Mouse (Mus musculus): Measurements from ENCODE around the gene Rapgef1. TPM values are rescaled to one million over a fixed set of nuclear protein-coding genes. Genes with fewer than 3 reads are reported as not detected.
A peak's percentile ranks its signal among the peaks of the same experiment; 100 is the strongest.

Rapgef1 gene
- polyA plus RNA-seq, 1 experiment from 2014 or later: 11.4 TPM

GRCm38 (mm10) chr2:29645071-29645628 is 25.6 kb downstream of the Rapgef1 start:
- no peak overlapping the region for H3K4me3 ChIP-seq (ENCODE audit: low read depth, low read length)
- no peaks in the 10 kb centered on the region for H3K27me3 ChIP-seq (replicated peaks; ENCODE audit: insufficient read depth, low read length)
- no peaks in the 10 kb centered on the region for H3K36me3 ChIP-seq (ENCODE audit: insufficient read depth, low read length)
- H3K9ac ChIP-seq (replicated peaks; ENCODE audit: low read depth): no peak overlapping the region
- H3K4me2 ChIP-seq (replicated peaks; ENCODE audit: low read depth, low read length): peak overlapping the region; percentile 35; the same call in 1 of the 2 replicates
- peaks cover 12% of the 10 kb centered on the region; the same call in 1 of the 2 replicates for H3K4me1 ChIP-seq (ENCODE audit: insufficient read depth, low read depth, low read length)
- ATAC-seq: no peak
- TF ChIP-seq CTCF (IDR thresholded peaks at IDR 0.05): no peak
- no peak for TF ChIP-seq EP300 (IDR thresholded peaks at IDR 0.05)
- no peak overlapping the region for H3K27ac ChIP-seq (ENCODE audit: low read length)
- WGBS: 61% methylated on average over 4 of the region's 4 CpGs
- H3K9me3 ChIP-seq (ENCODE audit: low read length): no peaks in the 10 kb centered on the region
- DNase-seq (ENCODE audit: low spot score): no peak

- whole genome bisulfite sequencing: 64% methylated on average over 3 of the region's 3 CpGs
- H3K4me2 ChIP-seq (replicated peaks; ENCODE audit: low read depth, low read length): no peak overlapping the region
- no peaks in the 10 kb centered on the region for H3K9me3 ChIP-seq (ENCODE audit: low read length)
- no peak overlapping the region for H3K9ac ChIP-seq (replicated peaks; ENCODE audit: low read depth)
- DNase-seq (ENCODE audit: low spot score) (no peak), ATAC-seq (no peak)
- H3K36me3 ChIP-seq (ENCODE audit: insufficient read depth, low read length): no peaks in the 10 kb centered on the region
- TF ChIP-seq EP300 (IDR thresholded peaks at IDR 0.05) (no peak), CTCF (IDR thresholded peaks at IDR 0.05) (no peak)
- no peak overlapping the region for H3K4me3 ChIP-seq (ENCODE audit: low read depth, low read length)
- peaks cover 5% of the 10 kb centered on the region; the same call in 1 of the 2 replicates for H3K4me1 ChIP-seq (ENCODE audit: insufficient read depth, low read depth, low read length)
- H3K27me3 ChIP-seq (replicated peaks; ENCODE audit: insufficient read depth, low read length): no peaks in the 10 kb centered on the region
- no peak overlapping the region for H3K27ac ChIP-seq (ENCODE audit: low read length)
These were observed 27.1 kb downstream of the Rapgef1 start for GRCm38 (mm10) chr2:29646613-29647012.

GRCm38 (mm10) chr2:29647162-29647561 is 27.6 kb downstream of the Rapgef1 start:
- peaks cover 5% of the 10 kb centered on the region; the same call in 1 of the 2 replicates for H3K4me1 ChIP-seq (ENCODE audit: insufficient read depth, low read depth, low read length)
- WGBS: 85% methylated on average over 4 of the region's 4 CpGs
- no peak overlapping the region for H3K9ac ChIP-seq (replicated peaks; ENCODE audit: low read depth)
- no peaks in the 10 kb centered on the region for H3K9me3 ChIP-seq (ENCODE audit: low read length)
- no peaks in the 10 kb centered on the region for H3K27me3 ChIP-seq (replicated peaks; ENCODE audit: insufficient read depth, low read length)
- no peaks in the 10 kb centered on the region for H3K36me3 ChIP-seq (ENCODE audit: insufficient read depth, low read length)
- H3K4me2 ChIP-seq (replicated peaks; ENCODE audit: low read depth, low read length): no peak overlapping the region
- ATAC-seq (no peak), DNase-seq (ENCODE audit: low spot score) (no peak)
- H3K4me3 ChIP-seq (ENCODE audit: low read depth, low read length): no peak overlapping the region
- H3K27ac ChIP-seq (ENCODE audit: low read length): no peak overlapping the region
- TF ChIP-seq EP300 (IDR thresholded peaks at IDR 0.05) (no peak), CTCF (IDR thresholded peaks at IDR 0.05) (no peak)

GRCm38 (mm10) chr2:29647808-29648207 is 28.3 kb downstream of the Rapgef1 start:
- DNase-seq (ENCODE audit: low spot score) (no peak), ATAC-seq (no peak)
- H3K9ac ChIP-seq (replicated peaks; ENCODE audit: low read depth): no peak overlapping the region
- H3K4me1 ChIP-seq (ENCODE audit: insufficient read depth, low read depth, low read length): peaks cover 4% of the 10 kb centered on the region; the same call in 1 of the 2 replicates
- no peaks in the 10 kb centered on the region for H3K27me3 ChIP-seq (replicated peaks; ENCODE audit: insufficient read depth, low read length)
- no peak overlapping the region for H3K4me3 ChIP-seq (ENCODE audit: low read depth, low read length)
- TF ChIP-seq EP300 (IDR thresholded peaks at IDR 0.05): no peak
- TF ChIP-seq CTCF (IDR thresholded peaks at IDR 0.05): no peak
- H3K36me3 ChIP-seq (ENCODE audit: insufficient read depth, low read length): no peaks in the 10 kb centered on the region
- H3K27ac ChIP-seq (ENCODE audit: low read length): no peak overlapping the region
- 72% methylated on average over 7 of the region's 7 CpGs for WGBS
- H3K9me3 ChIP-seq (ENCODE audit: low read length): no peaks in the 10 kb centered on the region
- H3K4me2 ChIP-seq (replicated peaks; ENCODE audit: low read depth, low read length): no peak overlapping the region

GRCm38 (mm10) chr2:29648956-29649794 is 29.7 kb downstream of the Rapgef1 start:
- 0 out of 2 replicates have a peak, but pooled peaks cover 3% of the 10 kb centered on the region for H3K4me1 ChIP-seq (ENCODE audit: insufficient read depth, low read depth, low read length)
- peak; percentile 91 for TF ChIP-seq EP300 (IDR thresholded peaks at IDR 0.05)
- no peak for TF ChIP-seq CTCF (IDR thresholded peaks at IDR 0.05)
- H3K27ac ChIP-seq (ENCODE audit: low read length): peak overlapping the region; percentile 76
- ATAC-seq: peak; percentile 84
- no peaks in the 10 kb centered on the region for H3K27me3 ChIP-seq (replicated peaks; ENCODE audit: insufficient read depth, low read length)
- no peaks in the 10 kb centered on the region for H3K36me3 ChIP-seq (ENCODE audit: insufficient read depth, low read length)
- DNase-seq (ENCODE audit: low spot score): peak; percentile 90
- 51% methylated on average over 6 of the region's 6 CpGs for WGBS
- peak overlapping the region; percentile 11; the same call in 1 of the 2 replicates for H3K4me2 ChIP-seq (replicated peaks; ENCODE audit: low read depth, low read length)
- no peak overlapping the region for H3K9ac ChIP-seq (replicated peaks; ENCODE audit: low read depth)
- no peak overlapping the region for H3K4me3 ChIP-seq (ENCODE audit: low read depth, low read length)
- H3K9me3 ChIP-seq (ENCODE audit: low read length): no peaks in the 10 kb centered on the region

GRCm38 (mm10) chr2:29649795-29650457 is 30.4 kb downstream of the Rapgef1 start:
- ATAC-seq: peak; percentile 68
- 57% methylated on average over 10 of the region's 10 CpGs for WGBS

More at GRCm38 (mm10) chr2:29649795-29650457, 30.4 kb downstream of the Rapgef1 start:
- Histone ChIP-seq H3K9me3 (ENCODE audit: low read length) (no peaks in the 10 kb centered on the region), H3K4me1 (ENCODE audit: insufficient read depth, low read depth, low read length) (0 out of 2 replicates have a peak, but pooled peaks cover 3% of the 10 kb centered on the region), H3K4me2 (replicated peaks; ENCODE audit: low read depth, low read length) (peak overlapping the region; percentile 11; the same call in 1 of the 2 replicates), H3K4me3 (ENCODE audit: low read depth, low read length) (no peak overlapping the region), H3K36me3 (ENCODE audit: insufficient read depth, low read length) (no peaks in the 10 kb centered on the region), H3K9ac (replicated peaks; ENCODE audit: low read depth) (no peak overlapping the region), H3K27ac (ENCODE audit: low read length) (peak overlapping the region; percentile 76), H3K27me3 (replicated peaks; ENCODE audit: insufficient read depth, low read length) (no peaks in the 10 kb centered on the region)
- peak; percentile 74 for DNase-seq (ENCODE audit: low spot score)
- peak; percentile 79 for TF ChIP-seq CTCF (IDR thresholded peaks at IDR 0.05)
- TF ChIP-seq EP300 (IDR thresholded peaks at IDR 0.05): no peak

Data from lung, postnatal 0 days (tissue).